Mouse (Mus musculus) thymus, postnatal 36 days (tissue): ENCODE measurements around the gene Steap3.
A peak's percentile ranks its signal among the peaks of the same experiment; 100 is the strongest.
"Not testable (repeated sequence)": the region's sequence is repeated elsewhere in the genome, so short reads cannot be mapped to it uniquely, and the experiment has no call there.

Experiments
- DNase-seq, 2 experiments: peaks; one replicate each; pipeline ENCODE4 v3.0.0; 2022; ENCODE audit warnings: mixed read lengths in 2 of 2

The Steap3 gene

DNA sequence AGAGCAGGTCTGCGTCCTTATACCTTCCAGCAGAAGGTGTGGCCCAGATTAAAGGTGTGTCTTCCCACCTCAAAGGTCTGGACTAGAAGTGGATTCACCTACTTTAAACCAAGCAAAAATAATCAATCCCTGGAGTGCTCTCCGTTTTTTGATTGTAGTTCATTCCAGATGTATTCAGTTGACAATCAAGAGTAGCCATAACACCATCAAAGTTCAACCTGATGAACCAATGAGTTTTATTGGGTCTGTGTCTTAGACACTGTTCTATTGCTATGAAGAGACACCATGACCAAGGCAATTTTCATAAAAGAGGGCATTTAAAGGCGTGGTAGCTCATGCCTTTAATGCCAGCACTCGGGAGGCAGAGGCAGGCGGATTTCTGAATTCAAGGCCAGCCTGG lies at the start of gene Steap3:
TSS of gene Steap3 (minus strand) at position 101 of the 400 bp plus-strand sequence.
- no peak for DNase-seq

DNA sequence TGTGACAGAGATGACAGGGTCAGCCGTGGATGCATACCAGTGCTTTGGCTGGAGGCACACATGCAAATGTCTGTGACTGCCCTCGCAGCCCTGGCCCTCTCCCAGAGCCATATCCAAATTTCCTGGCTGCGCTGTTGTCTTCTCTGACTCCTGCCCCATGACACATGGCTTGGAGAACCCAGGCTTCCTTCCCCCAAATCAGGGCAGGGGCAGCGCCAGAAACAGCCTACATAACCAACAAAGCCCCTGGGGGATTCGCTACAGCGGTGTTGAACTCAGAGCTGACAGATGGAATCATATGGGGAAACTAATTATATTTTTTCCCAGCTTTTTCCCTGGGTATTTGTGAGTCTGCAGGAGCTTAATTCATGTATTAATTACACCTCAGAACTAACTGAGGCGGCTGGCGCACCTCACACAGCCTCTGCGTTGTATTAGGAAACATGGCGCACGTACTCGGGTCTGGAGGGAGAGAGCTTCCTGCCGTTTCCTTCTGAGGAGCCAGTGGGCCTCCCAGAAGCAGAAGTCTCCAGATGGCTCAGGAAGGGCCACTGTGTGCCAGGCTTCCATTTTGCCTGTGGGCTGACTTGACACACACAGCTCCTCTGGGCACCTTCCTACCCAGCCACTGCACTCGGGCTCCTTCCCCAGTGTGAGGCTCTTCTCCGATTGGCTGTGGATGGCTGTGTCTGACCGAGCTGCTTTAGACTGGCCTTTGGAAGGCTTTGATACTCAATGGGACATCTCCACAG lies 48.9 kb upstream of the Steap3 start:
- DNase-seq, result no peak

DNA sequence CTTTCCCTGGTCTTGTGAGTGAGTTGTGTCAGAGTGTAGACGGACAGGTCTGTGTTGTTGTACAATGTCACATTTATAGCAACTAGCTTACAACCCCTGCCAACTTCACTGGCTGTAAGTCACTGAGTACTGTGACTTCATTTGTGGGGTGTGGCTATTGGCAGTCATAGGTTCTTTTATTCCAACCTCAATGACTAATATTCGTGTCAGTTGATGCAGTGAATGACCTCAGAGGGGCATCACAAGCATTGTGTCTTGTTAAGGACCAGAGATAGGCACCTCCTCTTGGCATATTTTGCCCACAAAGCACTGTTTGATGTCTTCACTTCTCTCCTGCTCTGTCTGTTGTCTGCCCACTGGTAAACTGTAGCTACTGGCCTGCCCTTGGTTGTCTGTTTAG lies 33.3 kb upstream of the Steap3 start:
- DNase-seq, result no peak

DNA sequence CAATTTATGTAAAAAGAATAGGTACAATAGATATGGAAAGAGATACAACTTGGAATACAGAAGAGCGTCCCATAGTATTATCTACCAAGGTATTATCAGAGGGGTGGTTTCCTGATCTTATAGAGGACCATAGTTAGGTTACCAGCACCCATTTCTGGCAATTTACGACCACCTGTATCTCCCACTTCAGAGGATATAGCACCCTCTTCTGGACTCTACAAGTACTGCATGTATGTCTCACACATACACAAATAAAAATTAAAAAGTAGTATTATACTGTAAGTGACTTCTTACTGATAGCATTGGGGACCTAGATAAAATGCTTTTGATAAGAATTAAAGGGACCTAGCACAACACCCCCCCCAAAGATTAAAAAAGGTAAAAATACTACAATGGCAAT lies 24.4 kb upstream of the Steap3 start:
- DNase-seq, result no peak

DNA sequence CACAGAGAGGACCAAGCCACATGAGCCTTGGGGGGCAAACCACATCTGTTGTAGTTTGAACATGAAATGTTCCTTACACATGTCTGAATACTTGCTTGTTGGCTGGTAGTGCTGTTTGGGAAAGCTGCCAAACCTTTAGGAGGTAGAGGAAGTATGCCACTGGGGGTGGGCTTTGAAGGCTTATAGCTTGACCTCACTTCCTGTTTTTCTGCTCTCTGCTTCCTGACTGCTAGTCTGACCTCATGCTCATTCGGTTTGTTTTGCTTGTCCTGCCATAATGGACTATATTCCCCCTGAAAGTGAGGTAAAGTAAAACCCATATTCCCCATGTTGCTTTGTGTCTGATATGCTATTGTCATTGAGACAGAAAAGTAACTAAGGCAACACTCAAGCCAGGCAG lies 21.3 kb upstream of the Steap3 start:
- no peak for DNase-seq

DNA sequence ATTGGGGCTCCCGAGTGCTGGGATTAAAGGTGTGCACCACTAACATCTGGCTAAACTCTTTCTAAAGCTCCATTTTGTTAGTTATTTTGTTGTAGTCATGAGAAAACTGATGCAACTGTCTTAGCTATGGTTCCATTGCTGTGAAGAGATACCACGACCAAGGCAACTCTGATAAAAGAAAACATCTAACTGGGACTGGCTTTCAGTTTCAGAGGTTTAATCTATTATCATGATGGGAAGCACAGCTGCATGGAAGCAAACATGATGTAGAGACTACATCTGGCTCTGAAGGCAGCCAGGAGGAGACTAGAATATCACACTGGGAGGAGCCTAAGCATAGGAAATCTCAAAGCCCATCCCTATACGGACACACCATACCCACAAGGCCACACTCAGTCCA lies 19.2 kb upstream of the Steap3 start:
- DNase-seq, result no peak

DNA sequence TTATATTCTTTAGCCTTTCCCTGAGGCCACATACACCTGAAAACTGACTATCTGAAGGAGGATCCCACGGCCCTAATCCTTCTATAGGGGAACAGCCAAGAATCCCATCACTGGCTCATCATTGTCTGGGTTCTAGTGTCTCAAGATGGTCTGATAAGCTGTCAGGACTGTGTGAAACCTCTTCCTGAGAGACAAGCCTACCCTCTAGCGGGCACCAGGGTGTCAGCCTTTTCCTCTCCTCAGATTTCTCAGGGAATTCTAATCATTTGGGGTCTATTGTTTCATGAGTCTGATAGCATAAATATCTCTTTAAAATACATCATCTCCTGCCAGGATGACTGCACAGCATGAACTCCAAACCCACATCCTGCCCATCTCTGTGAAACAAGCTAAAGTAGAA lies 17.3 kb upstream of the Steap3 start:
- DNase-seq, result no peak

DNA sequence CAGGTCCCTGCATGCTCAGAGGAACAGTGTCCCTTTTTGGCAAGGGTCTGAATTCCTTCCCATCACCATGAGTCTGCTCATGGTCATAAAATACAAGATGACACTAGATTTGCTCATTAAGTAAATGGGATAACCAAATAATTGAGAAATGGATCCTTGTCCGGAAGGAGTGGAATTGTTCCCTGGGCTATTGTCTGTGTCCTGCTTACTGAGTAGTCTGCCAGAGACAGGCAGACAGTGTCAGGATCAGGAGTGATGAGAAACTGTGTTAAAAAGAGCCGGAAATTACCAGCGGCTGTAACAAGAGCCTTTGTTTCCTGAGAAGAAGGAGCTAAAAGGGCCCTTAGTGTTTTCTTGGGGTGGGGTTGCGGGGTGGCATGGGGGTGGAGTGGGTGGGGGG lies 15.2 kb upstream of the Steap3 start:
- no peak for DNase-seq

DNA sequence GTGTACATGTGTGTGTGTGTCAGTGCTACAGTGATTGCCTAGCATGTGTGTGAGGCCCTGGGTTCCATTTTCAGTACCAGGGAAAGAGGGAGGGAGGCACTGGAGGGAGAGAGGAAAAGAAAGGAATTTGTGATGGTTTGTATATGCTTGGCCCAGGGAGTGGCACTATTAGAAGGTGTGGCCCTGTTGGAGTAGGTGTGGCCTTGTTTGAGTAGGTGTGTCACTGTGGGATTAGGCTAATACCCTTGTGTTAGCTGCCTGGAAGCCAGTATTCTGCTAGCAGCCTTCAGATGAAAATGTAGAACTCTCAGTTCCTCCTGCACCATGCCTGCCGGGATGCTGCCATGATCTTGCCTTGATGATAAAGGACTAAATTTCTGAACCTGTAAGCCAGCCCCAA lies 3.6 kb upstream of the Steap3 start:
- DNase-seq, result not testable (repeated sequence)

DNA sequence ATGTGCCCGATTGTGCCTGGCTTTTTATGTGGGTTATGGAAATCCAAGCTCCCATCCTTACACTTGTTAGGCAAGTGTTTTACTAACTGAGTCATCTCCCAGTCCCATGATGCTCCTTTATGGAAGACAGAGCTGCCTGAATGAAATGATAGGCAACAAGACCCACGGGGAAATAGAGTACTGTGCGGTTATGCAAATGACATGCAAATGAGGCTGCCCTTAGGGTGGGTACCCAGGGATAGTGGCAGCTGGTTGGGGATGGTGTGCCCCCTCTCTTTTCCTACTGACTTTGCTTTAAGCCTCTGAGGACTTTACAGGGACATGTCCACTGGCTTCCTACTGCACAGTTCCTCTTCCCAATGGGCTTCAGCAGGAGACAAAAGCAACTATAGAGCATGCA lies 2.7 kb upstream of the Steap3 start:
- no peak for DNase-seq

DNA sequence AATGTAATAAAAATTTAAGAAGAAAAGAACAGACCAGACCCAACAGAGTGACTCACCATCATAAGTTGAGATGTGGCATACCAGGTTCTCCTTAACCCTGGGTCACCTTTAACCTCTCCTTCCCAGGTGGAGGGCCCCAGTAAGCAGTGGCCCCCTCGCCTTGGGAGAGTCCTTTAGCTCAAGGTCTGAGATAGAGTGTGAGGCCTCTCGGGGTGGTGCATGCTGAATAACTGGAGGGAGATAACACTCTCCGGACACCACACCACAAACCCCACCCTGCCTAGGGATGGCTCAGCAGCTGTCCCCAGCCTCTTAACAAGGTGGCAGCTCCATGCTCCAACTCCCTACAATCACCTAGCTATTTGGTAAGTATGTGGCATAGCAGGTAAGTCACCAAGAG lies 1.6 kb downstream of the Steap3 start:
- no peak for DNase-seq

DNA sequence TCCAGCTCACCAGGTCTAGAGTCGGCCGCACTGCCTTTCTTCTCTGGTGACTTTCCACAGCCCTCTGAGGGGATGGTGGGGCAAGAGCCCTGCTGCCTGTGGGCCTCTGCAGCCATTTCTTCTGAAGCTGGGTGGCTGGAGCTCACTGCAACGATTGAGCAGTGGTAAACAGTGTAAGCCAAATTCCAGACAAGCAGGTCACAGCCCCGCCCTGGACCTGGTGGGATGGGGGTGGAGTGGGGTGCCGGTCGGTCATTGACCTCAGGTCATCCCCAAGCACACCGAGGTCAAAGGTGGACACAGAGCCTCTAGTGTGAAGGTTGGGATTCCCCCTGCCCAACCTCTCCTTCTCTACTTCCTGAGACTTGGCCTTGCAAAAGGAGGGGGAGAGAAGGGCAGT lies 2.4 kb downstream of the Steap3 start:
- DNase-seq, result no peak

DNA sequence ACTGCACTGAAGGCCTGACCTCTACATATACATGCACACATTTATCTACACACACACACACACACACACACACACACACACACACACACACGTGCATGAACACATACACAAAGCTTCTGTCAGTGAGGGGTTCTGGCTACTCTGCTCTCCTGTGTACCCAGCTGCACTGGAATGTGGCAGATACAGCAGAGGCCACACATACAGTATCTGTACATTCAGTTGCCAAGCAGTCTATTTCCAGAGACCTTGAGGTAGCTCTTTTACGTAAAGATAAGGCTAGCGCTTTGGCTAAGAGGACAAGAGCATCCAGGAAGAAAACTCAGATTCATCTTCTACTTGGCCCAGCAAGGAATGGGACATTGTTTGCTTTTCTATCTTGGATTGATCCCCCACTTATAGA lies 4.9 kb downstream of the Steap3 start:
- DNase-seq, result no peak

DNA sequence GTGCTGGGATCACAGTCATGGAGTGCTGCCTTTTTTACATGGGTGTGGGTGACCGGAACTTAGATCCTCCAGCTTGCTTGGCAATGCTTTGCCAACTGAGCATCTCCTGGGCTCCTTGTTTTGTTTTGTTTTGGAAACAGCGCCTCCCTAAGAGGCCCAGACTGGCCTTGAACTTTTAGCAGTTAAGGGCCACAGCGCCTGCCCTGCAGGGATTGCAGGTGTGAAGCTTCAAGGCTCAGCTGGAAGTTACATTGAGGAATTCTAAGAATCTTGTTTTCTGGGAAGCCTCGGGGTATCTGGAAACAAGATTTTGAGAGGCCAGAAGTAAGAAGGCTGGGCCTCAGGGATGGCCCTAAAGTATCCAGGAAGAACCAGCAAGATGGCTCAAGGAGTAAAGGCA lies 6.0 kb downstream of the Steap3 start:
- no peak for DNase-seq

DNA sequence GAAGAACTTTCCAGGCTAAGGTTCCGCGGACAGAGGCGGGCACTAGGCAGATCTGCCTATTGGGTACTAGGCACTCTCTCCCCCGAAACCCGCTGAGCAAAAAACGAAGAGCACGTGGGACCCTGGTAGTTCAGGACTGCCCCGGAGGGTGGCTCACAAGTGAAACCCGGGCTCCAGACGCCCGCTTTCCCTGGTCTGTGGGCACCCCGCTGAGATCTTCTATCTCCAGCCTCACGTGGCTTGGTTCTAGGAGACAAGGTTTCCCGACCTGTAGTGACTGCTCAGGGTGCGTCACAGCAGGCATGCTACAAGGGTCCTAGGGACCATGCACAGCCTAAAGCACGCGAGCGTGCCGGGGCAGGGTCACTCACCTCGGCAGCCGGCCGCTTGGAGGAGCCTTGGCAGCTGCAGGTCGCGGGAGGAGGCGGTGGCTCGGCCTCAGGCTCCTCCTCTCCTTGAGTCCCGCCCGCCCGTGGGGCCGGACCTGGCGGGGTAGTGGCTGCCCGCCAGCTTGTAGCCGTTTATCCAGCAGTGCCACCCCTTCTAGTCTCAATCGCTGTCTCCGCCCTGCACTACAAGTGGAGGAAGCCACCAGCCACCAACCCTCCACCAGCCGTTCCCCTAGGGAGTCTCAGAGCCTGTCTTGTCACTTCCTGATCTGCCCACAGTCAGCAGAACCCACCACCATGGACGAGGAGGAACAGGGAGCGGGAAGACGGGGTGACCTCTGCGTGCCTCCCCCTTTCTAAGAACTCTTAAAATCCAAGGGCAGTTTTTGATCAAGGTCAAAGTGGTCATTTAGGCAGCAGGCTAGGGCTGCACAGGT lies 7.4 kb downstream of the Steap3 start:
- peak; percentile 59 to 66 for DNase-seq

DNA sequence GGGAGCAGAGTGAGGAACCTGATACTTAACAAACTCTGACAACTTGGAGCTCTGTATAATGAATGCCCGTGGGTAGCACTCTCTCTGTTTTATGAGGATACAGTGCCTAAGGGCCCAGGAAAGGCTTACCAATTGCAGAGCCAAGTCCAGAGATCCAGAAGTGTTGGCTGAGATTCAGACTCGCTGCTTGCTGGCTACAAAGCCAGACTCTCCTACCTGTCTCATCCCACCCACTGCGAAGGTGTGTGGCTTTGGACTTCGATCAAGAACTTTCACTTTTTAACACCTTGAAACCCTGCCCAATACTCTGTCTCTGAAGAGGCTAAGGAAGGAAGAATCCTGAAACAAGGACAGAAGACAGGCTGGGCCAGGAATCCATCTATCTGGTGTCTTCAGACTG lies 9.3 kb downstream of the Steap3 start:
- no peak for DNase-seq

DNA sequence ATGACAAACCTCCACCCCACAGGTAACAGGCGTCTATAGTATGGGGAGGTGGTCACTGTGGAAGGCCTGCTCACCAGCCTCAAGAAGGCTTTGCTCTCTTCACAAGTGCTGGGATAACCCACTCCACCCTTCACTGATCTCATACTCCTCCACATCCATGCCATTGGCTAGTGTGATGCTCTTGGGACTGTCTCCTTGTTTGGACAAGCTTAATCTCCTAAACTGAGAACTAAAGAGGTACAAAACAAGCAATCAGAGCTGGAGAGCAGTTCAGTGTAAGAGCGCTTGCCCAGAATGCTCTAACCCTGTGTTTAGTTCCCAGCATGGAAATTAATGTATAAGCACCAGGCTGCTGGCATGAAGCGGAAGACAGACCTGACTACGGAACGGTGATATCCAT lies 11.3 kb downstream of the Steap3 start:
- DNase-seq, result no peak

DNA sequence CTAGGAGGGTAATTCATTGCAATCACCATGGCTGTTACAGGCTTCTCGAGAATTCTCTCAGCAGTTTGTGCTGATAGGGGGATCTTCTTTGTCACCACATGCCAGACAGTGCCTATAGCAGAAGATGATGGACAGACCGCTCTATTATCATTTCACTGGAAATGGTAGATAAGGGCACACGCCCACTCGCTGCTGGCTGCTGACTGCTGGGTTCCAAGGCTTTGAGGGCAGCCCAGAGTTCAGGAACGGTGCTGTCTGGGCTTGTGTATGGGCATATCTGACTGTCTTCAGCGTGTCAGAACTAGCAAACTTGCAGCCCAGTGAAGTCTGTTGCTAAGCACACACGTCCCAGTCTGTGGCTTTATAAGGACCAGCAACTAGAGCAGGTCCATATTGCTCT lies 13.3 kb downstream of the Steap3 start:
- no peak for DNase-seq

DNA sequence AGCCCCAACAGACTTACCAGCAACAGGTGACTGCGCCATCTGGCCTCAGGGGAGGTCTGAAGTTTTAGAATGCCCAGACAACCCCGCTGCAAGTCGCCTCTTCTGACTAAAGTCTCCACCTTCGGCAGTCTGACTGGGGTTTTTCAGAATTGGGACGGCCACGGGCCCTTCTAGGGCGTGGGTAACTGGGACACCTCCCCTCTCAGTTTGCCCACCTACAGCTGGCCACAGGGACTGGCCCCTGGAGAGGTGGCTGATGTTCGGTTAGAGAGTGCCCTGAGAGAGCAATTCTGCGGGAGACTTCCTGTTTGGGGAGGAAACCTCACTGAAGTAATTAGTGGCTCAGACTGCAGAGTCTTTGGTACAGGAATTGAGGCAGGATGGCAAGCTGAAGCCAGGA lies 13.8 kb downstream of the Steap3 start:
- DNase-seq, result no peak

DNA sequence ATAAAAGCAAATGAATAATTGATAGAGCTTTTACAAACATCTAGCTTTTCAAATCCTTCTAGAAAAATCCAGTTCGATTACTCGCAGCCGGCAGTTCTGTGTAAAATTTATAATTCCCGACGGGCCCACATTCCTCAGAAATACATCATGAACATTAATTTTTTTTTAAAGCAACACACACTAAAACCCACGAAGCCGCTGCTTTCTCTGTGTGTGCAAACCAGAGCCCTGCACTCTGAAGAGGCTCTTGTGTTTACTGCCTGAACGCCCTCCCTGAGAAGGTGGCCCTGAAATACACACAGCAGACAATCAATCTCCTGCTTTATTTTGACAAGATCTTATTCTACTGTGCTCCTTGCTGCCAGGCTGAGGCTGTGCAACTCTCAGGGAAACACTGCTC lies 14.3 kb downstream of the Steap3 start:
- no peak for DNase-seq

DNA sequence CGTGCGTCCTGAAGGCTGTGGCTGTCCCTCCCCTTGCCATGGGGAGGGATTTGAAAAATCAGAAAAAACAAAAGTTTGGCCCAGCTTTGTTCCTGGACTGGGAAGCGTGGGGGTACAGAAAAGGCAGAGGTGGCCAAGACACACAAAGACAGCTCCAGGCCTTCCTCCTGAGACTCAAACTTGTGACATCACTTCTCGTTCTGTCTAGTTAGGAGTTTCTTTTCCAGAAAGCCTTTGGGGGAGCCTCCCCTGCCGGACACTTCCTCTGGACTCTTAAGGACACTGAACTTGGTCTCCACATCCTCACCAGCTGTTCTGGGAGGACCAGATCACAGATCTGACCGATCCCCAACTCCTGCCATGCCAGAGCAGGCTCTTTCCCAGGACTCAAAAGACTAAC lies 18.8 kb downstream of the Steap3 start:
- no peak for DNase-seq

DNA sequence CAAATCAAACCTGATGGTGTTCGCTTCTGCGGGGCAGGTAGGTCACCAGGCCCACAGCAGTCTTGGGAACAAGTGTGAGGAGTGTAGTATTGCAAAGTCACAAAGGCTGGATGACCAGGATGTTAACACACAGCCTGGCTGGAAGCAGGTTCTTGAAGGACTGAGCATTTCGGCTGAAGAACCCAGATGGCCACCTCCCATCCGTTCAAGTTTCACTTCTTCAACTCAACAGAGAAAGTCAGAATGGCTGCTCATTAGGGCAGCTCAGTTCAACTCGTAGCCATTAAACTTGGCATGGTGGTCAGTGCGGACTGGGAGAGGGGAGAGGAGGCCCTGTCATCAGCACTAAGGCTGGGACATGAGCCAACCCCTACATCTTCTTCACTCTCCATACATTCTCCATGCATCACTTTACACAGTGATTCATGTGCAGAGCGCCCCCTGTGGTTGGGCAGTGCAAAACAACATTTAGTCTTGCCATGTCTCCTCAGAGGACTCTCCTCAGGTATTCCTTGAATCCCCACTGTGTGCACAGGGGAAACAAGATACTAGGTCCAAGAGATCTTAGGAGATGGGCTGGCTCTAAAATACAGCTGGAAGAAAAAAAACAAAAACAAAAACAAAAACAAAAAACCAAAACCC lies 19.9 kb downstream of the Steap3 start:
- no peak for DNase-seq

DNA sequence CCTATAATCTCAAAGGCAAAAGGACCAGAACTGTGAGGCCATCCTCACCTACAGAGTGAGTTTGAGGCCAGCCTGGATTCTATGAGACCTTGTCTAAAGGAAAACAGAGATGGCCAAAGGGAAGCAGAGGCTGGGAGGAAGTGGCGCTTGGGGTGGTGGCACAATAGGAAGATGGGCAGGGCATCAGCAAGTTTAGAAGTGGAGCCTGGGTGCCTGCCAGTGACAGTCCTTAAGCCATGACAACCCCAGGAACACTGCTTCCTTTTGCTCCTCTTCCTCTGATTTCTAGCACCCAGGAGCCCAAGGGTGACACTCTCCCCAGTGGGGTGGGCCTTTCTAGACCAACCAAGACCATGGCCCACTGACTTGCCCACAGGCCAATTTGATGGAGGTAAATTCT lies 21.3 kb downstream of the Steap3 start:
- no peak for DNase-seq

DNA sequence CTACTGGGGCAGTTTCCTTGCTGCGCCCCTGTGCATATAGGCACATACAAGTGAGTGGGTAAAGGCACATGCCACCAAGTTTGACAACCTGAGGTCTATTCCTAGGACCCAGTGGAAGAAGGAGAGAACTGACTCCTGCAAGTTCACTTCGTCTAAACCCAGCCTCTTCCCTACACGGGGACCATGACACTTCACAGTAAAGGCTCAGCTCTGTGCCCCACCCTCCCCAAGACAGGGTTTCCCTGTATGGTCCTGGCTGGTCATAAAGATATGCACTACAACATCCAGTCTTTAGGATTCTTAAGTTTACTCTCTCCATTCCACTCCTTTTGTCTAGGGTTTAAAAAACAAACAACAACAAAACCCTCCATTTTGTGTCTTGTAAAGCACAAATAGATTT lies 21.9 kb downstream of the Steap3 start:
- DNase-seq, result no peak
